Mouse (Mus musculus) v-Abl transformed pro-B cells (cell line): ENCODE measurements at regions not wholly inside any gene's neighbourhood (a gene's known extent, or its start where the extent isn't known, plus 50 kb on each side); places are given as distances from the start of the nearest gene placed in this dataset.

Source experiments
- in situ Hi-C, 2 experiments: fragments of 400-800 bp; cut with MboI; formaldehyde crosslinking; loops; one replicate each; pipeline ENCODE4 v1.15.1; 2025; ENCODE audit not compliant: unreplicated experiment in 2 of 2

DNA sequence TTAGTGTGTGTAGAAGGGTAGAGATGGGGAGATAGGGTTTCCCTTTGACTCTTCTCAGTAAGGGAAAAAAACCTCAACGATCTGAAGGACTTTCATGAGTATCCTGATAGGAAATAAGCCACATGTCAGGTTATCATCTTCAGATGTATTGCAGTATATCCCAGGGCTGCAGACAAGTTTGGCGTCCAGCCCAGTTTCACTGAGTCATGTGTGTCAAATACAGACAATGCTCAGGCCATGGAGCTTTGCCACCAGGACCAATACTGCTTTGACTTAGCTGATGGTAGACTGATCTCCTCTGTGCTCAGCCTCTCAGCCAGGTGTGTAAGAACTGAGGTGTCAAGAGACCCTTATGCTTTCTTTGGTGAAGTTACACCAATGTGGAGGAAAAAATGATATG is 62.9 kb downstream of the Cst10 start:
- in situ Hi-C loops, result no loop called here

DNA sequence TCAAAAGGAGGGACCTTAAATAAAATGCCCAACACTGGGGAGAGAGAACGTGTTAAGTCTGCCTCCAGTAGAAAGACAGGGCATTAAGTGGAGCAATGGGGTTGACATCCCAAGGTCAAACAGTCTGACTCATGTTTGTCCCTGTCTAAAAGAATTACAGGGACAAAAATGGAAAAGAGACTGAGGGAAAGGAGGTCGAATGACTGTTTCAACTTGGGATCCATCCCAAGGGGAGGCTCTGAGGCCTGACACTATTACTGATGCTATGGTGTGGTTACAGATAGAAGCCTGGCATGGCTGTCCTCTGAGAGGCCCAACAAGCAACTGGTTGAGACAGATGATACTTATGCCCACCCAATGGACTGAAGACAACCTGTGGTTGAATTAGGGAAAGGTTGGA is 67.6 kb downstream of the Cst10 start:
- in situ Hi-C loops, result no loop called here

DNA sequence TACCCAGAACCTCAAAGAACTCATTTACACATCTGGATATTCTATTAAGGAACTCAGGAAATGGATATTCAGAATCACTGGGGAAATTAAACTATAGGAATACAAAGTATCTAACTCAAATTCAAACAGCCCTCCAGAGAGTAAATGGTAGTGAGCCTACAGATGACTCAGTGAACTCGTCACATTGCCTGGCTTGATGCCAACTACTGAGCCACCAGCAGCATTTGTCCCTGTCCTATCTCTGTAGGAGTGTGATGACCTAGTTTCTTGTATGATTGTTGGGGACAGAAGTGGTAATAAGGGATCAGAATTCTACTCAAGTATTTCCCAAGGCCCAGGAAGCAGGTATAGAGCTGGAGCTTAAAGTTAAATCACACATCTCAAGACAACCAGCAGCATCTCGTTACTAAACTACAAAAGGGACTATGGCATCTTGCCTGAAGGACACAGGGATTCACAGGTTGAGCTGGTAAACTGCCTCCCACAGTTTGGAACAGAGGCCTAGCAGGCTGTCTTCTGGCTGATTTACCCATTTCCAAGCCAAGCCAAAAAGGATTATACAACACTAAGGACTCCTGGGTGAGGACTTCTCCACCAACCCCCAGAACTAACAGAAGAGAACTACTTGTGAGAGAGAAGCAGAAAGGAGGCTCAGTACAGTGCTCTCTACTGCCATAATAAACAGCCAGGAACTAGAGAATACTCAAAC is 88.6 kb downstream of the Cst10 start:
- in situ Hi-C loops, result no loop called here

DNA sequence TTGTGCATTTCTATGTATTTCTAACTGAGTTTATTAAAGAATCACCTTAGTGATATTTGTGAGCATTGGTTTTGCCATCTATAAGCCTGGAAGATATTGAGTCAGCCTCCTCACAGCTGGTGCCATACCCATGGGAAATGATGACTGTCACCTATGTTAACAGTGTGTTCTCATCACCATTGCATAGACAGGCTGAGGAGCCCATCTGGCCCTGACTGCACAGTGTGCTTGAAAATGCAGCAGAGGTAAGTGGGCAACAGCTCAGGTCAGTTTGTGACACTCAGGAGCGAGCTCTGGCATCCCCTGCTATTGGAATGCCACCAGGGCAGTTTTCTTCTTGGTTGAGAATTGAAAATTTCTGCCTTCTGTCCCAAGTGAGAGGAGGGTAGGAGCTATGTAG is 108.0 kb downstream of the Cst10 start:
- in situ Hi-C loops, result no loop called here

DNA sequence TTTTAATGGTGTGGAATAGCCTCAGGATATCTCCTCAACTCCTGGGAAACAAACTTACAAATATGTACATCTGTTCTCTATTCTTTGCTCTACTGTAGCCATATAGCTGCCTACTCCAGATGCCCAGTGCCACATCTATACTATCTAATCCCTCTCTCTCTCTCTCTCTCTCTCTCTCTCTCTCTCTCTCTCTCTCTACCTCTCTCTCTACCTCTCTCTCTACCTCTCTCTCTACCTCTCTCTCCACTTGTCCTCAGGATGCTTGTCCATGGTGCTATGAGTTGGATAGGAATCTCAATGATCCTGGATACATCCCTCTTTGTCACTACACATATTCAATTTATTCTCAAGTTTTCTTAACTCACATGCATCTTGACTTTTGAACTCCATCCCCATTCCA is 119.6 kb downstream of the Cst10 start:
- in situ Hi-C loops, result no loop called here

DNA sequence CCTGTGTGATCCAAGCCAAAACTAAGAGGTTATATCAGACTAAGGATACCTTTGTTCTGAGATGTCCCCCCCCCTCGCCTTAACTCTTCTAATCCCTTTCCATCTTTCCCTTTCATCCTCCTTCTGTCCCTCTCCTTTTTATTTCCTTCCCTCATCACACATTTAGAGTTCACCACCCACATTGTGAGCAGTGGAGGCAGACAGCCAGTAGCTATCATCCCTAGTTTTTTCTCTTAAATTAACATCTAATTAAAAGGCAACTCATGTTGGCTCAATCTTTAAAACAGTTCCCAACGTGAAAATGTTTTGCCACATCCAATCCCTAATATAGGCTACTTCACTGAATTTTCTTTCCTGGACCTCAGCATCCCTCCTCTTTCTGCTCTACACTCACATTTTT is 138.0 kb downstream of the Cst10 start:
- in situ Hi-C loops, result no loop called here

DNA sequence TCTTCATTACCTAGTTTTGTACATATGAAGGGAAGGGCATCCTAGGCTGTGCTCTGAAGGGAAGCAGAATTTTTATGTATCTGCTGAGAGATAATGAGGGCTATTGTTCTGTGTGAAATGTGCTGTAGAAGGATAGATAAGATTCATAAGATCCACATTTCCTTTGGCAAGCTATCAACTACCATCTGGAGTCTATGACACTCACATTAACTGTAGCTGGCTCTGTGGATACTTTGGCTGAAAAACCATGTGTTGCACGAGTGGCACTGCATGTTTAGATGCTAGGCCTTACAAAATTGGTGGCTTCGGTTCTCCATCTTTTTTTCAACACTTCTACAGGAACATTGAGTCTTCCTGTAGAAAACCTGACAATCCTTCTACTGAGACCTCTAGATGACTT is 140.9 kb downstream of the Cst10 start:
- in situ Hi-C loops, result no loop called here

DNA sequence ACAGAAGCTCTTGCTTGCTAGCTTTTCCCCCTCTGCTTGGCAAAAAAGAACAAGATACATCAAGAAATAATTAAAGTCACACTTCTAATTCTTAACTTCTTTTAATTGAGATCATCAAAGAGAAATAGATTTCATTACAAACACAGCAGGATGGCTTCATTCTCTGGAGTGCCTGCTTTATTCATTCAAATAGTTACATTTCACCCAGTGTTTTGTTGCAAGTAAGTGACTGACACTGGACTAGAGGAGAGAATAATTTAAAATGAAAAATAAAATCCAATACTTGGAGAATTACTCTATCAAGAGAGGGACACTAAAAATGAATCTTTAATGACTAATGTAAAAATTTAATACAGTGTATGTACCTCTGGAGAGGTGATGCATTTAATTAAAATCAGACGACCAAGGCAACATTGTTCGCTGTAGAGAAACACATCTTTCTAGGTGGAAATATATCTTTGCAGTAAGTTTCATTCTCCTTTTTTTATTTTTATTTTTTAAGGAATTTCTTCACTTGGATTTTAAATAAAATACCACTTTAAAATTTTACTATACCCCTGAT is 141.9 kb downstream of the Cst10 start:
- in situ Hi-C loops, result no loop called here

DNA sequence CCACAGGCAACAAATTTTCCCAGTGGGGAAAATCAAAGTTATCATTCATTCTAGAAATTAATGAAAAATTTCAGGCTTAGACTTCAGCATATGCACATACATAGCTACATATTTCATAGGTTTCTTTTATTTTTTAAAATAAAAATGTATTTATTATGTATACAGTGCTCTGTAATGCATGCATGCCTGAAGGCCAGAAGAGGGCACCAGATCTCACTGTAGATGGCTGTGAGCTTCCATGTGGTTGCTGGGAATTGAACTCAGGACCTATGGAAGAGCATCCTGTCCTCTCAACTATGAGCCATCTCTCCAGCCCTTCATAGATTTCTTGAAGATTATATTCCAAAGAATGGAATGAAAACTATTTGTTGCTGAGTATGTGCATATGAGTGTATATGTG is 150.4 kb downstream of the Cst10 start:
- in situ Hi-C loops, result loop anchor here in 1 of 2 experiments (10.0 kb wide), 1 partner anchor 540 kb away; no protein-coding TSS in a partner anchor

DNA sequence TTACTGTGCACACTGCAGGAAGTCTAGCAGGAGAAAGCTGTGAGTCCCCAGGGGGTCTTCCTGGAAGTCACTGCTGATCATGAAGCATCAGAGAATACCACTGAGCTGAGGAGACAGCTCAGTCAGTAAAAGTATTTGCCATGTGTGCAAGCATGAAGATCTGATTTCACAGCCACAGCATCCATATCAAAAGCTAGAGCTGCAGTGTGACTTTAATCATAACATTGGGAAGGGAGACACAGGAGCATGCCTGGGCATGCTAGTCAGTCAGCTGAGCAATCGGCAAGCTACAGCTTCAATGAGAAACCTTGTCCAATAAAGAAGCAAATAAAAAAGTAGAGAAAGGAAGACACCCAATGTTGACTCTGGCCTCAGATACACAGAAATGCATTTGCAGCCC is 168.9 kb downstream of the Cst10 start:
- in situ Hi-C loops, result loop anchor here in 1 of 2 experiments (10.0 kb wide), 1 partner anchor 561 kb away; the partner anchor contains the start of gene Zfp120

DNA sequence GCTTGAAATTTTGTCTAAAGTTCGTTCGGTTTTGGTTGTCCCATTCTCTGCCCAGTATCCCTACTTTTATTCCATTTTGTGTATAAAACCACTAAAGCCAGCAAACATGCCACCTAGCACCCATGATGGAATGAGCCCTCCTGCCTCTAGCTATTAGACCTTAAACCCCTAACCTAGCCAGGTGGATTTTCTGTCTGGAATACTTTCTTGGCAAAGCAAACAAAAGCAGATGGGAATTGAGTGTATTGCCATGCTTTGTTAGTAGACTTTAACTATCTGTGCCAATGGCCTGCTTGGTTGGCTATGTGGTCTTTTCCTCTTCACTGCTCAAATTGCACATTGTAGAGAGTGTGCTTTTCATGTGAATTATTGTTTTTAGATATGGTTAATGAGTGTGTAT is 197.7 kb downstream of the Cst10 start:
- in situ Hi-C loops, result no loop called here

DNA sequence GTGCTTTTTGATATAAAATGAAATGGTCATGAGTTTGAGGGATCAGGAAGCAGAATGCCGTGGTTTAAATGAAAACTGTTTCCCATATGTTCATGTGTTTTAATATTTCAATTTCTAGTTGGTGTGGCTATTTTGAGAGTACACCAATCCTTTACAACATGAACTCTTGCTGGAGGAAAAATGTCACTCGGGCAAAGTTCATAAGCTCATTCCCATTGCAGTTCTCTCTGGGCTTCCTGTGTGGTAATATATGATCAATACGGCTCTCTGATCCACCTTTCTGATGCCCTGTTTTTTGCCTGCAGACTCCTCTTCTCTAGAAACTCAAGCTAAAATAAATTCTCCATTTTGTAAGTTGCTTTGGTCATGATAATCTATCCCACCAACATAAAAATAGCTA is 208.5 kb downstream of the Cst10 start:
- in situ Hi-C loops, result no loop called here

DNA sequence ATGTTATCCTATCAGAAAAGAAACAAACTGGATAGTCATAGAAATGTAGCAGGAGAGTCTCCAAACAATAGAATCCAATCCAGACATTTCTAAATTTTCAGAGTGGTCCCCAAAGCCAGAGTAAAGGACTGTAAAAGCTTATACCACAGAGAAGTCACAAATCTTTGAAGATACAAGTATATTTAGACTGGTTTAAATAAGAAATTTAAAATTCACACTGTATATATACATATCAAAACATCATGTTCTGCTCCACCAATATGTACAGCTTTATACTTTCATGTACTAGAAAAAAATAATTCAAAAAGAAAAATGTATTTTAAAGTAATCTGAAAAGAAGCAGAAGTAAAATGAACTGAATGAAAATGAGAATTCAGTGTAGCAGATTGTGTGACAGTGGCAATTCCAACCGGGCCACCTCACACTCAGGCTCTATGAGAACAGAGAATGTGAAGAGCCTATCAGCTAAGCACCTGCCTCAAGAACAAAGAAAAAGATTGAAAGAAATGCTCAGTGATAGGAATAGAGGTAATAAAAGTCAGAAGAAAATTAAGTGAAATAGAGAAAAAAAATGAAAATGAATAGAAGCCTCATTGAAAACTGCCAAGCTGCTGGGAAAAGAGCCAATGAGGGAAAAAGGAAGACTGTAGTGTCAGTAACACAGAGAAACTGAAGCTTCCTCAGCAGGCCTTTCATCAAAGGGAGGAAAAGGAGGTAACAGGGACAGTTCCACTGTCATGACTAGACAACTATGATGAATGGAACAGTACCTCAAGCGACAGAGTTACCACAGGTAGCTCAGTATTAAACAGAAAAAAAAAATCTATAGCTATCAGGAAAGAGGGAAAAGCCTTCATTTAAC is 209.5 kb downstream of the Cst10 start:
- in situ Hi-C loops, result no loop called here

DNA sequence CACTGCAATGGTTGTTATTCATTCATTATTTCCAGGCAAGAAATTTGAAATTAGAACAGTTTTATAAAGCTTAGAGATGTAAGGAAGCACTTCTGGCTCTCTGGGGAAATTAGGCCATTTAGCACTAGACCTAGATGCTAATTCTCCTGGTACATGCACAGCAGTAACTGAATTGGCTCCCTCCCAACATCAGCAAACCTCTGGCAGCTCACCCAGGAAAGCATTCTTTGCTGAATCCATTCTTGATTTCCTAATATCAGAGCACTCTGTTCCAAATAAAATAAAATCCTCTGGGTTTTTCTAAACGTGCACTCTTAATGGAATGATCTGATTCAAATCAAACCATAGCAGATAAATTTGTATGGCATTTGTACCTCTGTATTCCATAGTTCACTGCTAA is 203.4 kb upstream of the Syndig1 start:
- in situ Hi-C loops, result no loop called here

DNA sequence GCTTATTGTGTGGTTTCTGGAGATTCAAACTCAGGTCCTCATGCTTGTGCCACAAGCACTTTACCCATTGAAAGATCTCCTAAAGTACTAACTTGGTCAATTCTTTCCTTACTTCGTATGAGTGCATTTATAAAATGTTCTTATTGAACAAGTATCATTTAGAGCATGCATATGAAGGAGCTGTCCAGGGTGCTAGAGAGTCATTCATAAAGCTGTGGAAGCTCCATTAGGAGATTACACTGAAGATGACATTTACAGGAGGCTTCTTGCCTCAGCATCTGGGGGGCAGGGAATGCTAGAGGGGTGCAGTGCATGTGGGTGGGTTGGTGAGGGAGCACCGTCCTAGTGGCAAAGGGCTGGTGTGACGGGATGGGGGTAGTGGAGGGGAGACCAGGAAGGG is 187.8 kb upstream of the Syndig1 start:
- in situ Hi-C loops, result no loop called here

DNA sequence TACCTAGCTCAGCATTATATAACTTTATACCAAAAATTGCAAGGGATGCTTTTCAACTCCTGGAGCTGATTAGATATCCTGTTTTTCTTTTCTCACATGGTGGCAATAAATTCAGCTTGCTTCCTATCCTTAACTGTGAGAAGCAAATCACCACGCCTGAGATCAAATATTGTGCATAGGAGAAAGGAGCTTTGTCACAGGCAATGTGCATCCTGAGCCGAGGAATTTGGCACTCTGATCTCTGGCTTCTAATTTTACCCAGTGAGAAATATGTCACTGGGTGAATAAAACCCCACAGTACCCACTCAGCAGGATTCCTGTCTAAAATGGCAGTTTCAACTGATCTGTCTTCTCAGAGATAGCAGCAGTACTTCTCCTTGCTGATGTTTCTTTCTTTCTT is 177.2 kb upstream of the Syndig1 start:
- in situ Hi-C loops, result no loop called here

DNA sequence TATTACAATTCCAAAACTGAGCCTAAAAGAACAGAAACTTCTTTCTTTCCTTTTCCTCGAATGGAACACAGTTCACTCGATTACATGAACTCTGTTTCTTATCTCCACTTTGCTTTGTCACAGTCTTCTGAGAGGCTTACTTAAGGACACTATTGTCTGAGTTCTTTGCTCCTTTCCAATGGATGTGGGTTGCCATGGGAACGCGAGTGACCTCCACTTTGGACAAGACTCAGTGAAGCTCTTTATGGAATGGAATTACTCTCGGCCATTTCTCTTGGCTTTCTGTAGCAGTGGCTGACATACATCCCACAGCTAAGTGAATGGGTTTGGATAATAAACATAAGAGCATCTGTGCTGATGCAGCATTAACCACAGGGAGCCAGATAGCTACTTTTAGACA is 167.9 kb upstream of the Syndig1 start:
- in situ Hi-C loops, result no loop called here

DNA sequence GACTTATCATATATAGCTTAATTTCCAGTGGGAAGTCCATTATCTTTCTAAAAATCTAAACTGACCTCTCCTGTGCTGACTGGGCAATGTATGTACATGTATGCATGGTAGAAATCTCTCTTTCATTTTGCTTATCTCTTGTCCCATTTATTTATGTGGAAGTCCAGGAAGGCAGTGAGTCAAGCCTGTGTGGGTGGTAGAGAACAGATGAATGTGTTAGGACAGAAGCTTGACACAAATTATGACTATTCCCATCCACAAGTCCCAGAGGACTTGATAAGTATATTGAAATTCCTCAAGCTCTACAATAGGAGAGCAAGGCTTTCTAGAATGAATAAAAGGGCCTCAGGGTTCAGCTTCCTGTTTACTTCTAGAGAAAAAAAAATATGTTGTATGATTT is 164.6 kb upstream of the Syndig1 start:
- in situ Hi-C loops, result no loop called here

DNA sequence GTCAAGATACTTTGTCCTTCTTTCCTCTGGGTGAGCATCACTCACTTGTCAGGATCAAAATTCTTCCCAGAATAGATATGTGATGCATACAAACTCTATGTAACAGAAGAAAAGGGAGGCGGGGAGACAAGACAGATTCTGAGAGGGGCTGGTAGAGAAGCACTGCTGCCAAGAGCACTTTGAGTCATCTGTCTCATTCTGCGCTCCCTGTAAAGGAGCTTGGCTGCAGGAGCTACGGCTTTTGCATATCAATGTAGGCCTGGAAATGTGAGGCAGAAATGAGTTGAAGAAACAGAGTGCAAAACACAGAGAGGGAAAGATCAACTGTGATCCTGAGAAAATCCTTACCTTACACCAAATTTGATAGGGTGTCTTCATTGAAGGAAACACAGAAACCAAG is 162.6 kb upstream of the Syndig1 start:
- in situ Hi-C loops, result no loop called here

DNA sequence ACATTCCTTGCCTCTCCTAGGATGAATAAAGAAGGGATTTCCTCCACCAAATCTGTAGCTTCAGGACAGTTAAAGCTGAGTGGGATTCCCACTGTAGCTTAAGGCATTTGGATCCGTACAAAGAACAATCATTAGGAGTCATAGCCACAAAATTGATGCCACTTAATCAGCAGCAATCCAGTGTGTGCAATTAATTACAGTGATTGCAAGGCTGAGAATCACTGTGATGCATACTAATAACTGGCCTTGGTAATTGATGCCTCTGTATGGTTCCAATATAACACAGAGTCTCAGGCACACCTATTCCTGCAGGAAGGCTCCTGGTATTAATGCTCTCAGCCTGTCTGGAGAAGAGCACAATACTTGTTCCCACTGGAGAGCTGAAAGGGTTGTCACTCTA is 157.1 kb upstream of the Syndig1 start:
- in situ Hi-C loops, result no loop called here

DNA sequence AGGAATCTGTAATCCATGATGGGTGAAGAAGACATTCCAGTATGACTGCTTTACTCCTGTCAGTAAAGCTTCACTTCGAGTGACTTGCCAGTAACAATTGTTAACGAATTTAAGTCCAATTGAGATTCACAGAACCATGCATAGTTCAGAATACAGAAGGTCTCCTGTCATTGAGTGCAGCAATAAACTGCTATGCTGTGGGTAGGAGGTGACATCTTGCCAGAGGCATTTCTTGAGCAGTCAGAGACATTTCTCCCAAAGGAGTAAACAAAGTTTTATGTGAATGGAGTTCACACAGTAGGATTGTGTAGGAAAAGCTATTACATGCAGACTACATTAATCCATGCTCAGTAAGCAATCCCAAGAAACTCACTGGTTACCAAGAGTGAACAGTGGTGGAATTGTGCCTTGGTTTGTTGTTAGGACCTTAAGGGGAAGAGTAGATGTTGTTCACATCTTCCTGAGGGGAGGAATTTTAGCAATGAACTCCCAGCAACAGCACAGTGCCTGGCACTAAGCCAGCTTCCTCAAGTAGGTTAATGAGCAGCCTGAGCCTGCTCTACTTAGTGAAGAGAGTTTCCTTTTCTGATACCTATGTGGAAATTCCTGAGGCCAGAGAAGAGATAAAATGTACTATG is 149.1 kb upstream of the Syndig1 start:
- in situ Hi-C loops, result no loop called here
